11 mouse cellular contexts compared by ENCODE assay signal in genomic region chrX:50675356-50675755, GRCm38 (mm10).
DNase-seq lines count a peak whose midpoint lies in the region; ATAC-seq and TF ChIP-seq lines count a peak whose summit lies in the region.
"Had no signal": no experiment of that assay in that cellular context is flagged by ENCODE, and none has a peak within 500 bp of the region (broad histone marks: within the 10 kb centered on the region; RNA-seq: fewer than 3 reads in every experiment).

No protein-coding gene starts in this region.

- H3K9me3 ChIP-seq in liver, embryonic 14.5 days (ENCODE audit: control insufficient read depth, low read length) = no peaks in the 10 kb centered on the region
- H3K9me3 ChIP-seq in liver, embryonic 11.5 days (ENCODE audit: control insufficient read depth, low read length) = no peaks in the 10 kb centered on the region
- H3K9me3 ChIP-seq: embryonic facial prominence, embryonic 15.5 days; midbrain, embryonic 12.5 days had no signal

- TF ChIP-seq CTCF in liver, embryonic 14.5 days (IDR thresholded peaks at IDR 0.05; ENCODE audit: low read depth) = peak; percentile 27; the same call in 1 of the 2 replicates
- 0 out of 2 replicates have a peak, but pooled peaks have one; percentile 7 for TF ChIP-seq CTCF in brain, embryonic 14.5 days (IDR thresholded peaks at IDR 0.05; ENCODE audit: borderline replicate concordance, extremely low read depth, insufficient read depth, insufficient read length)

- ATAC-seq in liver, embryonic 14.5 days (ENCODE audit: insufficient read depth) = no peak
- no peak for ATAC-seq in liver, embryonic 11.5 days (replicated peaks; ENCODE audit: low FRiP score)
- peak; percentile 39; the same call in 1 of the 2 replicates for ATAC-seq in neutrophil, adult 5-6 weeks (ENCODE audit: extremely low read depth, insufficient number of reproducible peaks, low FRiP score, poor library complexity, severe bottlenecking)

- no peak overlapping the region for H3K4me3 ChIP-seq in liver, embryonic 14.5 days (ENCODE audit: insufficient read depth in 1 of 2, low read depth in 2 of 2, low read length in 2 of 2)
- H3K4me3 ChIP-seq in liver, embryonic 11.5 days (ENCODE audit: low read depth, low read length) = no peak overlapping the region
- H3K4me3 ChIP-seq: embryonic facial prominence, embryonic 15.5 days; midbrain, embryonic 12.5 days had no signal

- WGBS in liver, embryonic 14.5 days (ENCODE audit: insufficient replicate concordance) = 29% methylated on average over 6 of the region's 6 CpGs
- WGBS in liver, embryonic 11.5 days = 36% methylated on average over 6 of the region's 6 CpGs

- no peak for TF ChIP-seq EP300 in liver, embryonic 14.5 days (IDR thresholded peaks at IDR 0.05; ENCODE audit: low read depth)

- H3K27ac ChIP-seq in liver, embryonic 14.5 days = no peak overlapping the region
- H3K27ac ChIP-seq in liver, embryonic 11.5 days (ENCODE audit: low read depth, low read length) = no peak overlapping the region
- H3K27ac ChIP-seq: embryonic facial prominence, embryonic 15.5 days; midbrain, embryonic 12.5 days had no signal

- no peak for TF ChIP-seq POLR2A in brain, embryonic 14.5 days (IDR thresholded peaks at IDR 0.05; ENCODE audit: borderline replicate concordance, extremely low read depth, insufficient read depth, insufficient read length, poor library complexity, severe bottlenecking)

- peak; percentile 5 to 48 for DNase-seq in cerebellum, postnatal 10 days
- no peak for DNase-seq in cerebellum, adult 11-12 months
- DNase-seq in liver, embryonic 14.5 days (ENCODE audit: low read depth in 3 of 3, low spot score in 3 of 3) = peak; percentile 10 to 13 (median 12)
- DNase-seq in liver, embryonic 11.5 days (ENCODE audit: low spot score) = no peak
- peak; percentile 87 for DNase-seq in brain, embryonic 14.5 days (ENCODE audit: low read depth)
- DNase-seq in urinary bladder, adult 18-20 months (ENCODE audit: low spot score in 2 of 2) = no peak
- no peak for DNase-seq in thymus, postnatal 4 days
- DNase-seq: kidney, postnatal 10 days had no signal

- H3K36me3 ChIP-seq in liver, embryonic 14.5 days (replicated peaks; ENCODE audit: control insufficient read depth, insufficient read depth, low read depth) = no peaks in the 10 kb centered on the region
- H3K36me3 ChIP-seq in liver, embryonic 11.5 days (ENCODE audit: control insufficient read depth, insufficient read depth, low read length) = no peaks in the 10 kb centered on the region
- H3K36me3 ChIP-seq: embryonic facial prominence, embryonic 15.5 days; midbrain, embryonic 12.5 days had no signal

- no peak overlapping the region for H3K9ac ChIP-seq in liver, embryonic 14.5 days (replicated peaks)
- no peak overlapping the region for H3K9ac ChIP-seq in liver, embryonic 11.5 days (ENCODE audit: low read depth, low read length)
- H3K9ac ChIP-seq: embryonic facial prominence, embryonic 15.5 days; midbrain, embryonic 12.5 days had no signal

- no peaks in the 10 kb centered on the region for H3K27me3 ChIP-seq in liver, embryonic 14.5 days (ENCODE audit: control insufficient read depth, insufficient read depth, low read length)
- H3K27me3 ChIP-seq in liver, embryonic 11.5 days (replicated peaks; ENCODE audit: control insufficient read depth, insufficient read depth, low read length) = no peaks in the 10 kb centered on the region
- H3K27me3 ChIP-seq: midbrain, embryonic 12.5 days had no signal

- H3K4me1 ChIP-seq in liver, embryonic 14.5 days (replicated peaks; ENCODE audit: control insufficient read depth in 2 of 2, insufficient read depth in 2 of 2, low read length in 1 of 2) = no peaks in the 10 kb centered on the region
- H3K4me1 ChIP-seq in liver, embryonic 11.5 days (replicated peaks; ENCODE audit: control insufficient read depth, insufficient read depth, low read length) = no peaks in the 10 kb centered on the region
- H3K4me1 ChIP-seq: embryonic facial prominence, embryonic 15.5 days; midbrain, embryonic 12.5 days had no signal

- H3K4me2 ChIP-seq in liver, embryonic 14.5 days (ENCODE audit: low read depth) = no peak overlapping the region
- no peak overlapping the region for H3K4me2 ChIP-seq in liver, embryonic 11.5 days
- H3K4me2 ChIP-seq: embryonic facial prominence, embryonic 15.5 days; midbrain, embryonic 12.5 days had no signal

Comparison
In these comparisons a context has a peak if more than half of its experiments do, and no peak if none do; other contexts are left out.
1. DNase-seq: peak in cerebellum, postnatal 10 days (2 of 2), liver, embryonic 14.5 days (3 of 3) and brain, embryonic 14.5 days (single experiment); none in cerebellum, adult 11-12 months (single experiment), liver, embryonic 11.5 days (single experiment), urinary bladder, adult 18-20 months (0 of 2) and thymus, postnatal 4 days (single experiment).